Mouse (Mus musculus) adipocyte (in vitro differentiated cells): Measurements from ENCODE around the gene Coa6.

Experiments used
- DNase-seq: peaks from one replicate; pipeline ENCODE4 v3.0.0-alpha.2; 2016; ENCODE audit warnings: low spot score

The Coa6 gene

GRCm38 (mm10) chr8:126422174-126422919, at the start of gene Coa6:
TSS of gene Coa6 (plus strand) at chr8:126422515.
- peak; percentile 98 for DNase-seq

- DNase-seq: no peak
These were observed 42.7 kb upstream of the Coa6 start for GRCm38 (mm10) chr8:126379580-126379979.

GRCm38 (mm10) chr8:126380141-126380540, 42.2 kb upstream of the Coa6 start:
- DNase-seq: peak; percentile 19

- DNase-seq: no peak
These were observed 41.0 kb upstream of the Coa6 start for GRCm38 (mm10) chr8:126381299-126381698.

- DNase-seq: no peak
These were observed 40.1 kb upstream of the Coa6 start for GRCm38 (mm10) chr8:126382216-126382615.

- peak; percentile 4 for DNase-seq
These were observed 39.6 kb upstream of the Coa6 start for GRCm38 (mm10) chr8:126382749-126383148.

- peak; percentile 6 for DNase-seq
These were observed 34.7 kb upstream of the Coa6 start for GRCm38 (mm10) chr8:126387566-126387965.

- DNase-seq: peak; percentile 7
These were observed 30.8 kb upstream of the Coa6 start for GRCm38 (mm10) chr8:126391541-126391940.

- DNase-seq: no peak
These were observed 26.9 kb upstream of the Coa6 start for GRCm38 (mm10) chr8:126395386-126395785.

- no peak for DNase-seq
These were observed 26.4 kb upstream of the Coa6 start for GRCm38 (mm10) chr8:126395917-126396316.

- no peak for DNase-seq
These were observed 24.0 kb upstream of the Coa6 start for GRCm38 (mm10) chr8:126398349-126398748.

- peak; percentile 52 for DNase-seq
These were observed 17.8 kb upstream of the Coa6 start for GRCm38 (mm10) chr8:126404550-126404949.

- no peak for DNase-seq
These were observed 17.3 kb upstream of the Coa6 start for GRCm38 (mm10) chr8:126405030-126405429.

- DNase-seq: no peak
These were observed 1.5 kb upstream of the Coa6 start for GRCm38 (mm10) chr8:126420834-126421233.

- DNase-seq: peak; percentile 62
These were observed 595 bp downstream of the Coa6 start for GRCm38 (mm10) chr8:126422920-126423300.

GRCm38 (mm10) chr8:126424163-126424562, 1.8 kb downstream of the Coa6 start:
- DNase-seq: no peak

- DNase-seq: no peak
These were observed 2.6 kb downstream of the Coa6 start for GRCm38 (mm10) chr8:126424946-126425345.

GRCm38 (mm10) chr8:126429635-126430034, 7.3 kb downstream of the Coa6 start:
- DNase-seq: no peak

GRCm38 (mm10) chr8:126433827-126434226, 11.5 kb downstream of the Coa6 start:
- DNase-seq: peak; percentile 27

- no peak for DNase-seq
These were observed 16.6 kb downstream of the Coa6 start for GRCm38 (mm10) chr8:126438937-126439336.

- no peak for DNase-seq
These were observed 28.8 kb downstream of the Coa6 start for GRCm38 (mm10) chr8:126451158-126451557.

- no peak for DNase-seq
These were observed 33.1 kb downstream of the Coa6 start for GRCm38 (mm10) chr8:126455383-126455782.

GRCm38 (mm10) chr8:126460274-126460673, 38.0 kb downstream of the Coa6 start:
- DNase-seq: no peak

GRCm38 (mm10) chr8:126461735-126462134, 39.4 kb downstream of the Coa6 start:
- DNase-seq: no peak
